Mouse (Mus musculus) thymus, postnatal 4 days (tissue): ENCODE results near the gene Idua.
A peak's percentile ranks its signal among the peaks of the same experiment; 100 is the strongest.

Experiments used
- DNase-seq: peaks from one replicate; pipeline ENCODE4 v3.0.0; 2021

The Idua gene

DNA sequence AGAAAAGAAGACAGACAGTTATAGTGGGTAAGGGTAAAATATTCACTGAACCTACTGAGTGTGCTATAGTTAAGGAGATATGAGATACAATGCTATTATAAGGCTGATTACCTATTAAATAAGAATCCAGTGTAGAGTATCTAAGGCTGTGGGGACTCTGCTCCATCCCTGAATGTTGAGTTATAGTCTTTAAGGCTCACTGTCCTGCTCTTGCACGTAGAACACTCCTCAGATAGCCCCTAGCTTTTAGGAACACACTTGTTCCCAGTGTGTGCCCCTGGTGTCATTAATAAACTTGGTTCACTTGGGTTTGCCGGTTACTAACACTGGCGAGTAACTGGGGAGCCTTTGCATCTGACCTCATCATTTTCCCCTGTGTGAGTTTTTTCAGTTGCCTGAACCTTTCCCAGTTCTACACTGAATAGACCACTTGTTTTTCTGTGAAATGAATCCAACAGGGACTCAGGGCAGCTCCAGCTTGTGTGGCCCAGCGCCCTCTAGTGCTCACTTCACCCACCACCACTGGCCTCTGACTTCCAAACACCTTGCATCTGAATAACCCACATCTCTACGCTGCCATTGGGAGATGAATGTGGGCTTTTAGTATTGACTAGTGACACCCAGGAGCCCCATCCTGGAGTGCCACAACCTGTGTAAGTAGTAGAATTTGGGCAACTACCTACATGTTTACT is 66.6 kb downstream of the Idua start:
- peak; percentile 78 for DNase-seq

DNA sequence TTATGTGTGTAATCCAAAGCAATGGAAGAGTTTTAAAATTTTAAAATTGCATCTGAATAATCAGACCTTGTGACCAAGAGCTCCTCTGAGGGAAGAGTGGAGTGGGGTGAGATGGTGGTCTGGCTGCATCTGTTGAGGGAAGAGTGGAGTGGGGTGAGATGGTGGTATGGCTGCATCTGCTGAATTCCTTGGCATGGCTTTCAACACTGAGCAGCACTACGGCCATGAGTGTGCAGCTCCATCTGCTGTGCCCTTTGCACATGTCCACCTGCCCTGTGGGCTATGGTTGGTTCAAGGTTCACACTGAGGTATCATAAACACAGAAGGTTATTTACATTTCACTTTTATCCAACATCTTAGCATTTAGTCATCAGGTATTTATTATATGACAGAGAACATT is 67.3 kb downstream of the Idua start:
- DNase-seq: no peak
